In the genomic region with DNA sequence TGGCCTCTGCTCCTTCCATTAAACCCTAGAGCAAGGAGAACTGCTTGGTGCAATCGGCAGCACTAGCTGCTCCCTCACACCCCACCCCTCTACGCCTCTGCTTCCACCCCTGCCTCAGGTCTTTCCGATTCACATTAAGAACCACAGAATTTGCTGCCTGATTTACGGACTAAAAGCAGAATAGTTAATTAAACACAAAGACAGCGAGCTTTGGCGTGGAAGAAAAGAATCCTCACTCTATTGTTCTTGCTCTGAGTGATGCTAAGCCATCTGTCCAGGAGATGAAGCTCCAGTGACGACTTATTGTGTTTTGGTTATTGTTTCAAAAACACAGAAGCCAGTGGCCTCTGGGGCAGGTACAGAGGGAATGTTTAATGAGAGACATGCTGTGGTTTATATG, we compare ENCODE assay signal across 16 mouse cellular contexts.
DNase-seq lines count a peak whose midpoint lies in the region; ATAC-seq lines count a peak whose summit lies in the region.
"Had no signal": no experiment of that assay in that cellular context is flagged by ENCODE, and none has a peak within 500 bp of the region (broad histone marks: within the 10 kb centered on the region; RNA-seq: fewer than 3 reads in every experiment).

No protein-coding gene starts in this region.

- H3K9me3 ChIP-seq in forebrain, embryonic 10.5 days = no peaks in the 10 kb centered on the region; the same call in 1 of the 2 replicates
- no peaks in the 10 kb centered on the region for H3K9me3 ChIP-seq in forebrain, embryonic 15.5 days
- H3K9me3 ChIP-seq in hindbrain, embryonic 10.5 days = no peaks in the 10 kb centered on the region
- no peaks in the 10 kb centered on the region for H3K9me3 ChIP-seq in midbrain, embryonic 12.5 days
- no peaks in the 10 kb centered on the region for H3K9me3 ChIP-seq in neural tube, embryonic 15.5 days (replicated peaks)
- H3K9me3 ChIP-seq: embryonic facial prominence, embryonic 15.5 days had no signal

- H3K4me1 ChIP-seq in forebrain, embryonic 10.5 days = peaks cover 43% of the 10 kb centered on the region
- peaks cover 19% of the 10 kb centered on the region for H3K4me1 ChIP-seq in forebrain, embryonic 15.5 days
- peaks cover 37% of the 10 kb centered on the region for H3K4me1 ChIP-seq in hindbrain, embryonic 10.5 days (replicated peaks)
- peaks cover 34% of the 10 kb centered on the region for H3K4me1 ChIP-seq in midbrain, embryonic 12.5 days
- peaks cover 16% of the 10 kb centered on the region for H3K4me1 ChIP-seq in neural tube, embryonic 15.5 days
- H3K4me1 ChIP-seq: embryonic facial prominence, embryonic 15.5 days had no signal

- peak overlapping the region; percentile 5; the same call in 1 of the 2 replicates for H3K4me3 ChIP-seq in forebrain, embryonic 10.5 days
- no peak overlapping the region for H3K4me3 ChIP-seq in forebrain, embryonic 15.5 days
- no peak overlapping the region for H3K4me3 ChIP-seq in hindbrain, embryonic 10.5 days
- H3K4me3 ChIP-seq in midbrain, embryonic 12.5 days = no peak overlapping the region
- no peak overlapping the region for H3K4me3 ChIP-seq in neural tube, embryonic 15.5 days (replicated peaks)
- H3K4me3 ChIP-seq: embryonic facial prominence, embryonic 15.5 days; heart, adult 2 months; layer of hippocampus, adult 2 months had no signal

- peaks cover 39% of the 10 kb centered on the region for H3K27me3 ChIP-seq in forebrain, embryonic 10.5 days (ENCODE audit: poor library complexity, severe bottlenecking)
- no peaks in the 10 kb centered on the region for H3K27me3 ChIP-seq in forebrain, embryonic 15.5 days
- H3K27me3 ChIP-seq in hindbrain, embryonic 10.5 days (ENCODE audit: insufficient read depth, poor library complexity, severe bottlenecking) = peaks cover 16% of the 10 kb centered on the region
- peaks cover 30% of the 10 kb centered on the region for H3K27me3 ChIP-seq in midbrain, embryonic 12.5 days
- H3K27me3 ChIP-seq in neural tube, embryonic 15.5 days (replicated peaks) = 0 out of 2 replicates have a peak, but pooled peaks cover 4% of the 10 kb centered on the region
- H3K27me3 ChIP-seq: embryonic facial prominence, embryonic 15.5 days had no signal

- intact Hi-C loops in gastrocnemius, postnatal 36 days (cut with DNase I) = no loop called here

- no peak for ATAC-seq in forebrain, embryonic 15.5 days (replicated peaks)
- no peak for ATAC-seq in midbrain, embryonic 12.5 days (ENCODE audit: low FRiP score, low read depth)
- ATAC-seq in neural tube, embryonic 15.5 days (ENCODE audit: low FRiP score) = no peak

- H3K4me2 ChIP-seq in forebrain, embryonic 15.5 days (replicated peaks) = no peak overlapping the region
- H3K4me2 ChIP-seq in midbrain, embryonic 12.5 days (replicated peaks) = peak overlapping the region; percentile 25; the same call in 1 of the 2 replicates
- H3K4me2 ChIP-seq in neural tube, embryonic 15.5 days = peak overlapping the region; percentile 11; the same call in 1 of the 2 replicates
- H3K4me2 ChIP-seq: embryonic facial prominence, embryonic 15.5 days had no signal

- H3K27ac ChIP-seq in forebrain, embryonic 10.5 days = peak overlapping the region; percentile 52
- no peak overlapping the region; the same call in 1 of the 2 replicates for H3K27ac ChIP-seq in forebrain, embryonic 15.5 days (replicated peaks)
- H3K27ac ChIP-seq in hindbrain, embryonic 10.5 days = peak overlapping the region; percentile 75
- H3K27ac ChIP-seq in midbrain, embryonic 12.5 days (replicated peaks) = peak overlapping the region; percentile 64
- H3K27ac ChIP-seq in neural tube, embryonic 15.5 days (replicated peaks) = peak overlapping the region; percentile 52
- H3K27ac ChIP-seq: embryonic facial prominence, embryonic 15.5 days; heart, adult 2 months; layer of hippocampus, adult 2 months; liver, embryonic 14.5 days had no signal

- no peak overlapping the region for H3K9ac ChIP-seq in forebrain, embryonic 15.5 days (replicated peaks)
- H3K9ac ChIP-seq in midbrain, embryonic 12.5 days (replicated peaks) = 0 out of 2 replicates have a peak overlapping the region, but pooled peaks have one; percentile 20
- H3K9ac ChIP-seq in neural tube, embryonic 15.5 days (replicated peaks) = no peak overlapping the region
- H3K9ac ChIP-seq: embryonic facial prominence, embryonic 15.5 days; liver, embryonic 14.5 days had no signal

- H3K36me3 ChIP-seq in forebrain, embryonic 10.5 days (replicated peaks) = no peaks in the 10 kb centered on the region
- no peaks in the 10 kb centered on the region for H3K36me3 ChIP-seq in forebrain, embryonic 15.5 days
- no peaks in the 10 kb centered on the region for H3K36me3 ChIP-seq in hindbrain, embryonic 10.5 days
- no peaks in the 10 kb centered on the region for H3K36me3 ChIP-seq in midbrain, embryonic 12.5 days
- H3K36me3 ChIP-seq in neural tube, embryonic 15.5 days = no peaks in the 10 kb centered on the region
- H3K36me3 ChIP-seq: embryonic facial prominence, embryonic 15.5 days had no signal

- no peak for DNase-seq in forebrain, embryonic 10.5 days (ENCODE audit: extremely low spot score, low spot score)
- DNase-seq in hindbrain, embryonic 10.5 days (ENCODE audit: low spot score) = no peak
- no peak for DNase-seq in layer of hippocampus, adult 8-10 months (ENCODE audit: low spot score in 2 of 2)
- no peak for DNase-seq in urinary bladder, adult 2 months (ENCODE audit: low spot score)
- no peak for DNase-seq in gastrocnemius, postnatal 36 days
- DNase-seq: cerebellum, postnatal 14 days; heart, adult 2 months; kidney, adult 2 months; left cerebral cortex, postnatal 4 days; lung, postnatal 36 days had no signal

- 11% methylated on average over 7 of the region's 7 CpGs for WGBS in forebrain, embryonic 10.5 days
- WGBS in forebrain, embryonic 15.5 days = 6% methylated on average over 7 of the region's 7 CpGs
- 13% methylated on average over 7 of the region's 7 CpGs for WGBS in hindbrain, embryonic 10.5 days
- 6% methylated on average over 7 of the region's 7 CpGs for WGBS in midbrain, embryonic 12.5 days
- WGBS in neural tube, embryonic 15.5 days = 4% methylated on average over 7 of the region's 7 CpGs
